Mouse (Mus musculus) ES-Bruce4 (cell line): Measurements from ENCODE around the gene Anxa9.

Experiments
- CTCF ChIP-seq: IDR thresholded peaks from one replicate; pipeline ENCODE4 v1.8.1; 2011; ENCODE audit warnings: low read depth, low read length
- POLR2A ChIP-seq: IDR thresholded peaks from one replicate; pipeline ENCODE4 v1.8.1; 2011; ENCODE audit warnings: low read length; ENCODE audit not compliant: insufficient read depth

DNA sequence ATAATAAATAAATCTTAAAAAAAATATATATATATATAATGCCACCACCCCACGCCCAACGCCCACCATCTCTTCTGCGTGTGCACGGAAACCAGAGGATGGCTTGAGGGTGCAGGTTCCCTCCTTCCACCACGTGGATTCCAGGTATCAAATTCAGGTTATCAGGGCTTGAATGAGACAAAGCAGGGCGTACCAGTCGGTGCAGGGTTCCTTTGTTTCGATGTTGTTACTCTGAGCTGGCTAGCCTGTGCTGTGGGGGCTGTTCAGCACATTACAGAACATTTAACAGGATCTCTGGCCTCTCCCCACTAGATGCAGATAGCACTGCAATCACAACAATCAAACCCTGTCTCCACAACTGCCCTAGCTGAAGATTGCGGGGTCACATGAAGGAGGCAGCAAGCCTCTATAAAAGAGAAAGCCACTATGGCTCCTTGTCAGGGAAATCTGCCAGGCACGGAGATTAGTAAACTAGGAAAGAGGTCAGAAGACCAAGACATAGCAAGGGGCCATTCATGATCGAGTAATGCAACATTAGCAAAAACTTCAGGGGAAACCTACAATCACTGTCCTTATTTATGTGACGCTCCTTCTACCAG is 36.1 kb downstream of the Anxa9 start:
- TF ChIP-seq POLR2A, result no peak
- TF ChIP-seq CTCF, result no peak
